Mouse (Mus musculus) heart, adult 2 months (tissue): Measurements from ENCODE around the gene Sowaha.

Experiments used
- CTCF ChIP-seq: fragments of 200-600 bp; IDR thresholded peaks from 2 replicates; pipeline ENCODE4 v1.8.1; 2022; ENCODE audit warnings: antibody characterized with exemption, mild to moderate bottlenecking, moderate library complexity
- EP300 ChIP-seq: fragments of 200-500 bp; IDR thresholded peaks from 2 replicates; pipeline ENCODE4 v1.6.1; 2011; ENCODE audit warnings: low read depth, low read length, control low read depth; ENCODE audit not compliant: insufficient read depth
- POLR2A ChIP-seq: fragments of 200-500 bp; IDR thresholded peaks from 2 replicates; pipeline ENCODE4 v1.6.1; 2011; ENCODE audit warnings: mild to moderate bottlenecking, low read depth, low read length, control low read depth; ENCODE audit not compliant: insufficient read depth

DNA sequence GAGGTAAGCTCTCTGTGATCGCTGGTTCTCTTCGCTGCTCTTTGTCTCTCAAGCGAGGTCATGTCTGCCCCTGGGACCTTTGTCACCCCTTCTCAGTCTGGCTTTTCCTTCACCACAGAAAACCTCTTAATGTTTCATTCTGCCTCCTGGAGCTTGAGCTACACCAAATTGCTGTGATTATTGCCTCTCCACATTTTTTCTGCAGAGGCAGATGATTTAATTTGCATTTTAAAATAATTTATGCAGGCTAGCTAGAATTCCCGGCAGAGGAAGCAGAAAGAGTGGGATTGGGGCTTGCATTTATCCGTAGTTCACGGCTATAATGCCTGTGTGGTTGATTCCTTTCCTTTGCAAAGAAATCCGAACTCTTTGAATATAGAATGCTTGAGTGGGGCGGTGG is 4.5 kb downstream of the Sowaha start:
- no peak for TF ChIP-seq CTCF
- TF ChIP-seq POLR2A, result no peak
- TF ChIP-seq EP300, result no peak
